Mouse (Mus musculus): ENCODE data around the gene Ttc9b. TPM values are rescaled to one million over a fixed set of nuclear protein-coding genes. Genes with fewer than 3 reads are reported as not detected.
"Not testable (repeated sequence)": the region's sequence is repeated elsewhere in the genome, so short reads cannot be mapped to it uniquely, and the experiment has no call there.

Gene Ttc9b
- total RNA-seq, 2 experiments from 2014 or later: 0.51 to 0.88 TPM

GRCm38 (mm10) chr7:27635094-27635493 is 18.6 kb upstream of the Ttc9b start:
- DNase-seq: not testable (repeated sequence)

GRCm38 (mm10) chr7:27644471-27644870 is 9.2 kb upstream of the Ttc9b start:
- no peak for DNase-seq

- no peak for DNase-seq
Measured at GRCm38 (mm10) chr7:27646516-27646915, 7.2 kb upstream of the Ttc9b start.

GRCm38 (mm10) chr7:27647281-27648002 is 6.3 kb upstream of the Ttc9b start:
- no peak for DNase-seq

GRCm38 (mm10) chr7:27649723-27650122 is 4.0 kb upstream of the Ttc9b start:
- no peak for DNase-seq

- DNase-seq: peak; percentile 88
Measured at GRCm38 (mm10) chr7:27650949-27651348, 2.8 kb upstream of the Ttc9b start.

GRCm38 (mm10) chr7:27654607-27655276 is 1.0 kb downstream of the Ttc9b start:
- no peak for DNase-seq

GRCm38 (mm10) chr7:27655545-27655944 is 1.8 kb downstream of the Ttc9b start:
- no peak for DNase-seq

GRCm38 (mm10) chr7:27656600-27656999 is 2.9 kb downstream of the Ttc9b start:
- DNase-seq: no peak

- no peak for DNase-seq
Measured at GRCm38 (mm10) chr7:27657824-27658395, 4.2 kb downstream of the Ttc9b start.

- DNase-seq: no peak
Measured at GRCm38 (mm10) chr7:27658712-27659663, 5.3 kb downstream of the Ttc9b start.

GRCm38 (mm10) chr7:27662038-27662437 is 8.3 kb downstream of the Ttc9b start:
- no peak for DNase-seq

- no peak for DNase-seq
Measured at GRCm38 (mm10) chr7:27673064-27673574, 19.4 kb downstream of the Ttc9b start.

GRCm38 (mm10) chr7:27673575-27674131 is 19.9 kb downstream of the Ttc9b start:
- peak; percentile 29 for DNase-seq

GRCm38 (mm10) chr7:27674195-27674521 is 20.4 kb downstream of the Ttc9b start:
- DNase-seq: no peak

- DNase-seq: peak; percentile 94
Measured at GRCm38 (mm10) chr7:27674522-27675221, 21.0 kb downstream of the Ttc9b start, which contains the start of gene Map3k10. Map3k10 (minus strand) TSS chr7:27674598.

GRCm38 (mm10) chr7:27675222-27675612 is 21.5 kb downstream of the Ttc9b start:
- DNase-seq: no peak

GRCm38 (mm10) chr7:27683218-27683617 is 29.5 kb downstream of the Ttc9b start:
- DNase-seq: no peak

- no peak for DNase-seq
Measured at GRCm38 (mm10) chr7:27685220-27685619, 31.5 kb downstream of the Ttc9b start.

GRCm38 (mm10) chr7:27685681-27686080 is 32.0 kb downstream of the Ttc9b start:
- no peak for DNase-seq

GRCm38 (mm10) chr7:27687043-27687442 is 33.3 kb downstream of the Ttc9b start:
- no peak for DNase-seq
